Mouse (Mus musculus) adrenal gland, postnatal 36 days (tissue): Measurements from ENCODE around the gene Prpf19. TPM values are rescaled to one million over a fixed set of nuclear protein-coding genes. Genes with fewer than 3 reads are reported as not detected.

ENCODE experiments used
- DNase-seq, 2 experiments: peaks; one replicate each; pipeline ENCODE4 v3.0.0; 2021; ENCODE audit warnings: mixed read lengths in 1 of 2
- total RNA-seq, 2 experiments: library from RNA; stranded (reverse); gene quantifications; 2 replicates each; pipeline ENCODE4 v1.2.3; 2021

Prpf19 gene
- total RNA-seq, 2 experiments from 2014 or later = 122 to 188 TPM

DNA sequence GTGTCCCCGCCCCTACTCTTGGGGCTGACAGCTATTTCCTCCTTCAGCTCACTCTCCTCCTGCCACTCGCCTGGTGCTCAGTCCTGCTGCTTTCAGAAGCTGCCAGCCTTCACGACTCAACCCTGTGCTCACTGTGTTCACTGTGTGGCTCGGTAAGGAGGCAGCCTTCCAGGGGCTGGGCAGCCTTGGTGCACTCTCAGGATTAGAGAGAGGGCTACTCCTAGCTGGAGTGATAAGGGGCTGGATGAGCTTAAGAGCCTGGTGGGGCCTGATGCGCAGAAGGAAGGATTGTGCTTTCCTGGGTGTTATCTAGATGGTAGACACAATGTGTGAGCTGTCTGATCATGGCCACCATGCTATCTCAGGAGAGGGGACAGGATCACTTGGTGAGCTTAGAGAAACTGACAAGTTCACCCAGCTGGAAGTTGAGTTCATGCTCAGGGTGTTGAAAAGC lies 42.1 kb downstream of the Prpf19 start, which contains the start of gene Ptgdr2:
TSS of gene Ptgdr2 (plus strand) at position 51 of the 454 bp plus-strand sequence.
- no peak for DNase-seq

DNA sequence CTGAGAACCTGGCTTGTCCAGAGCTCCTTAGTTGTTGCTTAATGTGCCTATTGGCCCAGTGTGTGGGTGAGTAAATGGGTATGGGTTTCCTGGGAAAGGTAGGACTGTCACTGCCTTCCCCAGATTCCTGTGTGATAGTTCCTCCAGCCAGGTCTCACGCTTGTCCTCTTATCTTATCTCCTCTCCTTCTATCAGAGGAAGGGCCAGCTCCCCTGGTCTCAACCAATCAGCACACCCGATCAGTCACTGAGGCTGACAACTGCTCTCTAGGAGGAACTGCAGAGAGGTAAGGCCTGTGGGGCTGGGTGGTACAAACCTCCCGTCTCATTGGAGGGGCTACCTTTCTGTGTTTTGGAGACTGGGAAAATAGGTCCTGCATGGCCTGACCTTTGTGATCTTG lies 43.7 kb downstream of the Prpf19 start:
- no peak for DNase-seq

DNA sequence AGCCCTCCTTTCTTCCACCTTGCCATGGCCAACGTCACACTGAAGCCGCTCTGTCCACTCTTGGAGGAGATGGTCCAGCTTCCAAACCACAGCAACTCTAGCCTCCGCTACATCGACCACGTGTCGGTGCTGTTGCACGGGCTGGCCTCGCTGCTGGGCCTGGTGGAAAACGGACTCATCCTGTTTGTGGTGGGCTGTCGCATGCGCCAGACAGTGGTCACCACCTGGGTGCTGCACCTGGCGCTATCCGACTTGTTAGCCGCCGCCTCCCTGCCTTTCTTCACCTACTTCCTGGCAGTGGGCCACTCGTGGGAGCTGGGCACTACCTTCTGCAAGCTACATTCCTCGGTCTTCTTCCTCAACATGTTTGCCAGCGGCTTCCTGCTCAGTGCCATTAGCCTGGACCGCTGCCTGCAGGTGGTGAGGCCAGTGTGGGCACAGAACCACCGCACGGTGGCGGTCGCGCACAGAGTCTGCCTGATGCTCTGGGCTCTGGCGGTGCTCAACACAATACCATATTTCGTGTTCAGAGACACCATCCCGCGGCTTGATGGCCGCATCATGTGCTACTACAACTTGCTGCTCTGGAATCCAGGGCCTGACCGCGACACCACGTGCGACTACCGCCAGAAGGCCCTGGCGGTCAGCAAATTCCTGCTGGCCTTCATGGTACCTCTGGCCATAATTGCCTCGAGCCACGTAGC lies 45.2 kb downstream of the Prpf19 start:
- peak; percentile 81 to 90 for DNase-seq

DNA sequence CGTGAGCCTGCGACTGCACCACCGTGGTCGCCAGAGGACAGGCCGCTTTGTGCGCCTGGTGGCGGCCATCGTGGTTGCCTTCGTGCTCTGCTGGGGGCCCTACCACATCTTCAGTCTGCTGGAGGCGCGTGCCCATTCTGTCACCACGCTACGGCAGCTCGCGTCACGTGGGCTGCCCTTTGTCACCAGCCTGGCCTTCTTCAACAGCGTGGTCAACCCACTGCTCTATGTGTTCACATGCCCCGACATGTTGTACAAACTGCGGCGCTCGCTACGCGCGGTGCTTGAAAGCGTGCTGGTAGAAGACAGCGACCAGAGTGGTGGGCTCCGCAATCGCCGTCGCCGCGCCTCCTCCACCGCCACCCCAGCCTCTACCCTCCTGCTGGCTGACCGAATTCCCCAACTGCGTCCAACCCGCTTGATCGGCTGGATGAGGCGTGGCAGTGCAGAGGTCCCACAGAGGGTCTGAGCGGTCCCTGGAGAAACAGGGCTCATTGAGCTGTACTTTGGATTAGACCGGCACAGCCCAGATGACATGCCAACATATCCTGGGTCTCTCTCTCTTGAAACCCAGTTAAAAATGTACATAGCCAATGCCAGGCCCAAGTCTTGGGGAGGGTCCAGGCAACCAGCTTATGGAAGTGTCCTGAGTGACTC lies 45.9 kb downstream of the Prpf19 start:
- peak; percentile 38 to 51 for DNase-seq

DNA sequence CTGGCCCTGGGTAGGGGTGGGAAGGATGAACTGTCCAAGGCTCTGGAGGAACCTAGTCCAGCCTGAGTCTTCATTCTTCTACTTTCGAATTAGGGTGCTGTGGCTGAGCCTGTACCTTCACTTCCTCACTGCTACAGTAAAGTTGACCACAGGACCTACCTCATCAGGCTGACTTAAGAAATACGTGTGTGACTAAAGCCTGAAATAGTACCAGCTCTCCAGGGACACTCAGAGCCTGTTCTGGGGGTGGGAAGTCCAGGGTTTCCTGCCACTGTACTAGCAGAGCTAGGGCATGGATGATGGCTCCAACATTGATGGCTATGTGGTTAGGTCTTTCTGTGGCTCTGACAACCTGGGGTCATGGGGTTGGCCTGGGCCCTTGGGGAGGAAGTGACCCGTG lies 48.9 kb downstream of the Prpf19 start:
- DNase-seq = no peak

DNA sequence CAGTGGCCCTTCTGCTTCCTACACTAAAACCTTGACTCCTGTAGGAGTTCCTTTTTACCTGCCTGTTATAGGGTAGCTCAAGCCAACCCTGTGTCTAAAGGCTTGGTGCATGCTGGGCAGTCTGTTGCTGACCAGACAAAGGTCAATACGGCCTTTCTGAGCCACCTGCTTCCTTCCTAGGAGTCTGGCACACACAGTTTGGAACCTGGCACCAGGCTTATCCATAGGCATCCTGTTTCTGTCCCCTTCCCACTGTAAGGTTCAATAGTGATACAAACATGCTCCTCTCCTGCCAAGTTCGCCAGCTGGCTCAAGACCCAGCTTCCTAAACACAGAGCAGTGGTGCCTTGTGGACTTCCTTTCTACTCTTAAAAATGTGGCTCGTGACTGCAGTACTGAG lies 51.5 kb downstream of the Prpf19 start:
- no peak for DNase-seq

DNA sequence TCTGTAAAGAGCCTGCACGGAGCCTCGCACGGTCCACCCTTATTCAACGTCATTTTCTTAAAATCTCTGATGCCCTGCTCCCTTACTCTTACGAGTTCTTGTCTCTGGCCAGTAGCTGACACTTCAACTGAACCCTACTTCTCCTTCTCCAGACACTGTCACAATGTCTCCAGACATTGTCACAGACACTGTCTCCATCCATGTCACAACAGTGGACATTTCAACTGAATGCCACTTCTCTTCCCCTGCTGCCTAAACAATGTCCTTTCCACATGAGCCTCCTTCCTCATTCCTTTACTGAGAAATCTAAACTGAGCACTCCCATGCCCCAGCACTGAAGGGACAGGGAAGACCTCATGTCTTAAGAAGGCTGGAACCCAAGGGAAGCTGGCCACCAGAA lies 52.2 kb downstream of the Prpf19 start:
- DNase-seq = no peak

DNA sequence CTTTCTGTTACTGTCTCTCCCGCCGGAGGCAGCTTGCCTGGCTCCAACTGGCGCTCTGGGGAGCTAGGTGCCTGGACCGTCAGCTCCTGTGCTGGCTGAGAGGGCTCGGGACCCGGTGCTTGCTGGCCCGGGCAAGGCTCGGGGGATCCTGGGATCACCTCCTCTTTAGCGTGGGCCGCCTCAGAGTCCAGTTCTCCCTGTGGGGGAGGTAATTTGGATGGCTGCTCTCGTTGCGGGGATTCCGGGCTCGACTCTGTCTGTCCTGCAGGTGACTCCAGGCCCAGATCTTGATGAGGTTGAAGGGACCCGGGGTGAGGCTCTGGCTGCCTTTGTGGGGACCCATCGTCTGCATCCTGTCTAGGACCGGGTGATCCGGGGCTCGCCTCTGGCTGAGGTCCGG lies 53.4 kb downstream of the Prpf19 start:
- DNase-seq = no peak

DNA sequence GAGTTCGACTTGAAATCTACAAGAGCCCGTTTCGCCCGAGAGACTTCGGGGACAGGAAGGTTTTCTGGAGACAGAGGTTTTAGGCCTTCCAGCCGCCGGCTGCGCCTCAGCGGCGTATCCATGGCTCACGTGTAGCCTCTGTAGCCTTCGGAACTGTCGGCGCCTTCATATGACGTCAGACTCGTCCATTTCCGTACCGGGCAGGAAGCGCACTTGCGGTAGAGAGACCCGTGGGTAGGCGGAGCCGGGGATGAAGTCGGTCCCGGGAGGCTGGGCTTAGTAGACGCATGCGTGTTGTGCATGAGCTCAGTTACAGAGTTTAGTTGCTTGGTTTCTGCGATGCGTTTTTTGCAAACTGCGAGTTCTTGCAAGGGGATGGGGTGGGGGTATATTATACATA lies 54.1 kb downstream of the Prpf19 start, which contains the start of gene Ccdc86:
TSS of gene Ccdc86 (minus strand) at position 155 of the 400 bp plus-strand sequence.
- peak; percentile 97 for DNase-seq

DNA sequence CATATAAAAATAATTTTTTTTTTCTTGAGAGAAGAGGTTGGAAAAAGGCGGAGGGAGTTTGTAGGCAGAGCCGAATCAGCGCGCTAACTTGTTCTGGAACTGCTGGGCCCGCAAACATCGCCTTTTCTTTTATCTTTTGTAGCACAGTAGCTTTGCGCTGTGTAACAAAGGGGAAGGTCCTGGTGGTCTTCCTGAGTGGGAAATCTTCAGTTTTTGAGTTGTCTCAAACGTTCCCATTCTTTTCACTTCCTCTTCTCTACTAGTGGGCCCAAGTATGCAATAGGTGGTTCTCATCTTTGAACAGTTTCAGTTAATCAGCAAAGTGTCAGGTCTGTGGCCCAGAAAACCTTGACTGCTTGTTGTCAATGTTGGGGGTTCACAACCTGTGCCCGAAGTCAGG lies 54.5 kb downstream of the Prpf19 start:
- no peak for DNase-seq

DNA sequence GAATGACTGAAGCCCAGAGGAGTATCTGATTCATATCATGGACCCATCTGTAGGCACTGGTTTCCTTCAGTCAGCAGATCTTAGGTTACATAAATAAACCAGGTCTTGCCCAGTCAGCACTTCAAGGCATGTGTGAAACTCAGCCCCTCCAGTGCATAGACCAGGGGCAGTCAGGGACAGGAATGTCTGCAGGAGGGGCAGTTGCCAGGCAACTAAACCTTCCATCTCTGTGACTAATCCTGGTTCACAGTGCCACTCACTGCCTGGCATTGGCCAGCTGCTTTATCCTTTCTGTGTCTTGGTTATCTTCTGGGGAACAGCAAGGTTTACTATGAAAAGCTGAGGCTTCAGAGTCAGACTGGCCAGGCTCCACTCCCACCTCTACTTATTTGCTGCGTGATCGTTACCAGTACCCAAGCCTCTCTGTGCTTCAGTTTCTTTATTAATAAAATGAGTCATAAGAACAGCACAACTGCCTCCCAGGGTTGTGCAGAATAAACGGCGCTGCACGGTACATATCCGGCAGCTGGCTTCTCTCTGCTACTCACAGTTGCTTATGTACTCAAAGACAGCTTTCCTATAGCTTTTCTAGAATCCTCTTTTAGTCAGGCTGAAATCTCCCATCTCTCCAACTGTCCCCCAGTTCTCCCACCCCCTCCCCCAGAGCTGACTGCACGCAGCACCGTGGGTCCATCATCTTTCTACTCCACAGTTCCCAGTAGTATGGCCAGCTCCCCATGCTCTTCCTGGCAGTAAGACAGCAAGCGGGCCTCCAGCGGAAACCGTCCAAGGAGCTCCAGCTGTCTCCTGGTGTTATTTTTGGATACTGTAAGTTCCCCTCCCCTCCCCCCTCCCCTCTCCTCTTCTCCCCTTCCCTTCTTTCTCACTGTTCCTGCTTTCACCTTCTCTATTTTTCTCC lies 57.2 kb downstream of the Prpf19 start:
- DNase-seq = peak; percentile 39 to 46

Other genes with a start within 250 kb of the Prpf19 start
- gene Pga5, start 217.2 kb upstream of the Prpf19 start, total RNA-seq = not detected
- 10 to 100 TPM; 21.1 to 30.5 TPM for gene Vps37c, start 206.5 kb upstream of the Prpf19 start, total RNA-seq
- gene Cd5, start 156.2 kb upstream of the Prpf19 start, total RNA-seq = under 1 TPM in 1 of 2 experiments, not detected in 1; 0.20 TPM
- under 1 TPM in 1 of 2 experiments, not detected in 1; 0.17 TPM for gene Cd6, start 65.2 kb upstream of the Prpf19 start, total RNA-seq
- gene Slc15a3, start 55.5 kb upstream of the Prpf19 start, total RNA-seq = 1 to 10 TPM; 3.2 to 4.0 TPM
- gene Tmem132a, start 25.3 kb upstream of the Prpf19 start, total RNA-seq = 10 to 100 TPM; 34.5 to 36.1 TPM
- gene Tmem109, start 13.2 kb upstream of the Prpf19 start, total RNA-seq = 100 to 1,000 TPM; 132 to 167 TPM
- gene Zp1, start 25.4 kb downstream of the Prpf19 start, total RNA-seq = not detected
- not detected for gene Ptgdr2, start 41.9 kb downstream of the Prpf19 start, total RNA-seq
- gene Ccdc86, start 54.0 kb downstream of the Prpf19 start, total RNA-seq = 10 to 100 TPM; 16.8 to 18.4 TPM
- gene Ms4a10, start 79.4 kb downstream of the Prpf19 start, total RNA-seq = 10 to 100 TPM in 1 of 2 experiments, under 1 TPM in 1; 0.73 to 23.5 TPM
- gene Ms4a15, start 98.0 kb downstream of the Prpf19 start, total RNA-seq = not detected
- not detected for gene Ms4a18, start 122.8 kb downstream of the Prpf19 start, total RNA-seq
- 1 to 10 TPM; 1.4 to 3.9 TPM for gene Ms4a8a, start 185.9 kb downstream of the Prpf19 start, total RNA-seq
- not detected for gene 1700017D01Rik, start 235.6 kb downstream of the Prpf19 start, total RNA-seq